Mouse (Mus musculus) right cerebral cortex, adult 18-20 months (tissue): ENCODE measurements around the gene Wdr82.
"Not testable (repeated sequence)": the region's sequence is repeated elsewhere in the genome, so short reads cannot be mapped to it uniquely, and the experiment has no call there.

Experiments
- DNase-seq: peaks from one replicate; pipeline ENCODE4 v3.0.0; 2022; ENCODE audit warnings: mixed read lengths

The Wdr82 gene

GRCm38 (mm10) chr9:106167241-106167640 lies 3.5 kb upstream of the Wdr82 start:
- no peak for DNase-seq

- no peak for DNase-seq
Observed at GRCm38 (mm10) chr9:106167703-106168102, 3.0 kb upstream of the Wdr82 start.

DNA sequence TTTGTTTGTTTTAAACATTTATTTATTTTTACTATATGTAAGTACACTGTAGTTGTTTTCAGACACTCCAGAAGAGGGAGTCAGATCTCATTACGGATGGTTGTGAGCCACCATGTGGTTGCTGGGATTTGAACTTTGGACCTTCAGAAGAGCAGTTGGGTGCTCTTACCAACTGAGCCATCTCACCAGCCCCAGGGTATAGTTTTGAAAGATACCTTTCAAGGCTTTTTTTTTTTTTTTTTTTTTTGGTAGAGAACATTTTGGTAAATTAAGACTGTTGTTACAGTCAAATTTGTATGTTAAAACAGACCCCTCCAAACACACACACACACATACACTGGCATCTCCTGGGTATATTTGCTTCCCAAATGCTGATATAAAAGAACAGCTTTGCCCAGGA lies 1.7 kb upstream of the Wdr82 start:
- DNase-seq = not testable (repeated sequence)

- DNase-seq = no peak
Observed at GRCm38 (mm10) chr9:106169917-106170316, 811 bp upstream of the Wdr82 start.

DNA sequence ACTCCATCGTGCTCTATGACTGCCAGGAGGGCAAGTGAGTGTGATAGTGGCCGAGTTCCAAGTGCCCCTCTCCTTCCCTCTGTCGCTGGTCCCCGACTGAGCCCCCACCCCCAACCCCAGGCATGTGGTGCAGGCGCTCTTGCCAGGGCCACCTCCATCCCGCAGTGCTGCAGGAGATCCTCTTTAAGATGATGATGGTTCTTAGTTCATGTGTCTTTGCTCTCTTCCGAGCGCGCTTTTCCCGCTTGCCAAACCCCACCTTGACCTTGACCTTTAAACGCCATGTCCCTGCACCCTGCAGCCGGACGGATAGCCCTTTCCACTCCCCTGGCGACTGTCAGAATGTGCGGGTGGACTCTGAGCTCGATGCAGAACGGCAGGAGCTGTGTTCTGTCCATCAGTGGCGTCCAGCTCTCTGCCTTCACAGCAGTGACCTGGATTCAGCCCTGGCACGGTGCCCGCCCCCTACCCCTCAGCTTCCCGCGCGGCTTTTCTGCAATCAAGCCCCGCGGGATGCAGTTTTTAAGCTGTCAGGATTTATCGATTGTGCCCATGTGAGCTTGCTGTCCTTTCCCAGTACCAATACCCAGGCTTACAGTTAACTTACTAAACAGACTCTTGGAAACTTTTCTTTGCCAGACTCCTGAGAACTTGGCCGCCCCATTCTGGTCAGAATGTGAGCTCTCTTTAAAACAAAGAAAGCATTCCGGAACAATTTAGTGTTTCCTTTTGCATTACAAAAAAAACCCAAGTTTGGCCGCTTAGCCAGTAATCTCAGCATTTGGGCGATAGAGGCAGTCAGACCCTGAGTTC lies 824 bp downstream of the Wdr82 start:
- peak; percentile 57 for DNase-seq

DNA sequence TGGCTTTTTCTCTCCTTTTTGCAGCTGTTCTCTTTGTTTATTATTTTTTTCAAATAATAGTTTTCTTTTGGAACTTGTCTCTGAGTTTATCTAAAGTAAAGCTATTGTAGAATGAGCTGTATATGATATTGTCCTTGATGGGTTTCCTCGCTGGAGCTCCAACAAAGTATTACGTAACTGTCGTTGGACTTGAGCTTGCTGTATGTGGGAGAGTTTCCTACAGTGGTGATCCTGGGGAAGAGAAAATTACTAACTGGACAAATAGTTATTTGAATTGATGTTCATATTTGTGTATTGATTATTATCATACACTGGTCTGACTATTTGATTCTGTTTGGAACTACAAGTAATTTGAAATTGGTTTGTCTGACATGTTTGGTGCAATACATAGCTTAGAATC lies 1.8 kb downstream of the Wdr82 start:
- DNase-seq = no peak

DNA sequence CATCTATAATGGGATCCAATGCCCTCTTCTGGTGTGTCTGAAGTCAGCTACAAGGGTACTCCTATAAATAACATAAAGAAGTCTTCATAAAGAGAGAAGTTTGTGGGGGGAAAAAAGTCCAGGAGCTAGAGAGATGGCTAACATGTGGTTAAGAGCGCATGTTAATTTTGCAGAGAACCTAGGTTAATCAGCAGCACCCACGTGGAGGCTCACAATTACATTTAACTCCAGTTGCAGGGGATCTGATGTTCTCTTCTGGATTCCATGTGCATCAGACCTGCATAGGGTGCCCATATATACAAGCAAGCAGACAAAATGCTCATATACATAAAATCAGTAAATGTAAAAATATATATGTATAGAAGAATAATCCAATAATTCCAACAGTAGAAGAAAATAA lies 2.6 kb downstream of the Wdr82 start:
- no peak for DNase-seq

- DNase-seq = no peak
Observed at GRCm38 (mm10) chr9:106175552-106176200, 4.9 kb downstream of the Wdr82 start.

- no peak for DNase-seq
Observed at GRCm38 (mm10) chr9:106176769-106177168, 6.0 kb downstream of the Wdr82 start.

DNA sequence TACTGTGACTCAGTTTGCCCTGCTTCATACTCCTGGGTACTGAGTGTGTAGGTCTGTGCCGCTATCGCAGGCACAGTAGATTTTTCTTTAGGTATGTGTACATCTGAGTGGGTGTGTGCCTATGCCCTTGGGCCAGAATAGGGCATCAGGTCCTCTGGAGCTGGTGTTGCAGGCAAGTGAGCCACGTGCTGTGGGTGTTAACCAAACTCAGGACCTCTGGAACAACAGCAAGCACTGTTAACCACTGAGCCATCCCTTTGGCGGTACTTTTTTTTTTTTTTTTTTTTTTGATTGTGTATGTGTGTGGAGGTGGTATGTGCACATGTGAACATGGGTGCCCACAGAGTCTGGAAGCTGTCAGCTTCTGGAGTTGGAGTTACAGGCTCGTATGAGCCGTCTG lies 7.1 kb downstream of the Wdr82 start:
- no peak for DNase-seq

DNA sequence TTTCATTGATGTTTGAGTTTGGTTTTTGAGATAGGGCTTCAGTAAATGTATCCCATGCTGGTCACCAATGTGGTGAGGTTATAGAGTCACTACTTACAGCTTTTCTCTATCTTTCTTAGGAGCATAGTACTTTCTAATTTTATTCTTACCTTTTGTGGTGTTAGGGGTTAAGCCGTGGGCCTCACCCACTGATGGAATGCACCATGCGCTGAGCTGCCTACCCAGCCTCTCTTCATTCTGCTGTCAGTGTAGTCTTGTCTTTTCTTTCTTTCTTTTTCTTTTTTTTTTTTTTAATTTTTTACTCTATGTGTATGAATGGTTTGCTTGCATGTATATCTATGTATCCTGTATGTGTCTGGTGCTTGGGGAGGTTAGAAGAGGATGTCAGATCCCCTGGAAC lies 8.7 kb downstream of the Wdr82 start:
- DNase-seq = no peak

DNA sequence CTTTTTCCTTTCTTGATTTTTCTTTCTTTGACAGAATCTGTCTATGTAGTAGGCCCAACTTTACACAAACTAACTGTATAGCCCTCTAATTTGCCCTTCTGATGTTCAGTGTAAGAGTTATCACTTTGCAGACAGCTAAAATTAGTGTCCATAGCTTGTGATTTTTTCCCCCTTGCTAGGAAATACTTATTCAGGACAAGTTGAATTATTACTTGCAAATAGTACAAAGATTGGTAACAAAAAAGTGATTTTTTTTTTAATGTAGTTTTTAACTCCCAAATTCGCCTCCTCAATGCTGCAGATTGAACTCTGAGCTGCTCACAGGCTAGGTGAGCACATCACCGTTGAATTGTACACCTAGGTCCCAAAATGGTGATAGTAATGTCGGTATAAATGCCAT lies 9.2 kb downstream of the Wdr82 start:
- DNase-seq = no peak

DNA sequence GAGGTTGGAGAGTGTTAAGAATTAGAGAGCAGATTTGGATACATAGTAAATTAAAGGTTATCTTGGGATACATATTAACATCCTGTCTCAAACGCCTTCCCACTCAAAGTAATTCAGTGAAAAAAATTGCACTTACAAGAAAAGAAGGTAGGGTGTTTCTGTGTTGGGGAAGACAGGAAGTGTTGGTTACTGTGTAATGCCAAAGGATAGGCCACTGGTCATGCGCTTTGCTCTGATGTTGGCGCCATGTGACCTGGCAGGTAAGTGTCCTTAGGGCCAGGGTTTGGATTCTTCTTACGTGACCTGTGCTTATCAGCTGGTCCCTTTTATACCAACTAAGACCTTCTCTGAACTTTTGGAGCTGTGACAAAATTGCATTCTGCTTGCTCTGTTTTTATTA lies 11.4 kb downstream of the Wdr82 start:
- no peak for DNase-seq

DNA sequence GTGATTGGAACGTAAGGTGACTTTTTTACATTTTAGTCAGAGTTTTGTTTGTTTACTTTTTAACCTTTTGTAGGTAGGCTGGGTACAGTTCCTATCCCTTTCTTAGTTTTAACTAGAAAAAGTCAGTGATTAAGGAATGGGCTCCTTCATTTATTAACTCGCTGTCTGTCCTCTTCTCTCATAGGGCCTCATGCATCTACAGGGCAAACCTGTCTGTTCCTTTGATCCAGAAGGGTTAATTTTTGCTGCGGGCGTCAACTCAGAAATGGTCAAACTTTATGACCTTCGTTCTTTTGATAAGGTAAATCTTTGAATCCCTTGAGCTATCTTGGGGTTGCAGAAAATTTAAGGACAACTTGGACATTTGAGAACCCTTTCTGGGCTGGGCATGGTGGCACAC lies 13.3 kb downstream of the Wdr82 start:
- no peak for DNase-seq

- no peak for DNase-seq
Observed at GRCm38 (mm10) chr9:106191355-106191754, 20.6 kb downstream of the Wdr82 start.

DNA sequence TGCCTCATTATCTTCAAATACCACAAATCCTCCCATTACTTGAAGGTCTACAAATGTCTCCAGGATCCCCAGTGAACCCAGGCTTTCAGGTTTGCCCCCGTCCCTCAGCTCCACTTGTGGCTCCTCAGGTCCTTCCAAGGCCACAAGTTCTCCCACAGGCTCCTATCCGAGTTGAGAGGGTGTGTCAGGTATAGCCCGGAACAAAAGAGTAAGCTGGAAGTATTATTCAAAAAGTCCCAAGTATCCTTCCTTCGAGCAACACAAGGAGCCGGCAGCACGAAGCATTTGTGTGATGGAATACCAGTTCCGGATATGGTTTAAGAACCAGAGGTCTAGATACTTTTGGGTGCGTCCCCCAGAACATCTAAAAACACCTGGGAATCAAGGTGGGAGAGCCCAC lies 21.3 kb downstream of the Wdr82 start:
- DNase-seq = no peak

DNA sequence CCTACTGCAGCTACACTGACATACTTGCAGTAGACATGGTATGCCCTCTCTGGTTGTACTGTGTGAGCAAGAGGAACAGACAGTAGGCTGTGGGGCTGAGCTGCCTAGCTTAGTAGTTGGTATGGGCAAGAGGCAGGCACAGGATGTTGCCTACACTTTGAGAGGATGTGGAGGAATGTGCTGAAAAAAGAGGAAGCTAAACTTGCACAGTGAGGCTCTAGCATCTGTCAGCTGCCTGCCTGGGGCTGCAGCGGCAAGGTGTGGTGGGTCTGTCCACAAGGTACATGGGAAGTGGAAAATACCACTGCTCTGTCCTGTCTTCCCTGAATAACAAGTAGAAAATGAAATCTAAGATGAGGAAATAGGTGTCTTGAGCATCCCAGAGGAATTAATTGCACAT lies 22.3 kb downstream of the Wdr82 start:
- peak; percentile 57 for DNase-seq

DNA sequence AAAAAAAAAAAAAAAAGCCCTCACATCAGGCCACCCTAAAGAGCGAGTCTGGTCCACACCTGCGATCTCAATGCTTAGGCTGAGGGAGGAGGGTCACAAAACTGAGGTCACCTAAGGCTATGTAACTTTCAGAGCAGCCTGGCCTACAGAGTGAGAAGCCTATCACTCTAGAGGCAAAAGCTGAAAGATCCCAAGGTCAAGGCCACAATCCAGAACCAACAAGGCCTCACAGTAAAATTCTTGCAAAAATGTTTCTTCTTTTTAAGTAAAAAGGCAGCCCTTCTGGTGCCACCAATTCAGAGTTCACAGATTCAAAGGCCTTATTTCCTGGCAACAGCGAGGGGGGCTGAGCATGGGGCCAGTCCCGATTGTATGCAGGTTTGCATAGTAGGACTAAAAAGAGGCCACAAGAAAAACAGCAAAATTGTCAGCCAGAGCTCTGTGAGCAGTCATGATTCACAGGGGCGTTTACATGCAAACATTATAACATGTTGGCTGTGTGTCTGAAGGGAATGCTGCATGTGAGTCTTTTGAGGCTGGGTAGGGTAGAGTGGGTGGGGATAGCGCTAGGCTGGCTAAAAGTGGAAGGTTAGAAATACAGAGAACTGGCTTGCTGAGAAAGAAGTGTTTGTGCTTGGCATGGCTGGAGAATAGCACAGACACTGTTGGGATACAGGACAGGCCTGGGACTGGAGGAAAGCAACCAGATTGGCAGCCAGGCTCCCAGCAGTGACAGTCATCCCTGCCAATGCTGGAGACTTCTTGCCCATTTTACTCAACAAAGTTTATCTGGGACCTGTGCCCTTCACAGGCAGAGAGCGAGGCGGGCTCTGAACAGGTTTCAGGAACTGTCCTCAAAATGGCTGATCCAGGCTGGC lies 23.4 kb downstream of the Wdr82 start:
- peak; percentile 51 for DNase-seq

DNA sequence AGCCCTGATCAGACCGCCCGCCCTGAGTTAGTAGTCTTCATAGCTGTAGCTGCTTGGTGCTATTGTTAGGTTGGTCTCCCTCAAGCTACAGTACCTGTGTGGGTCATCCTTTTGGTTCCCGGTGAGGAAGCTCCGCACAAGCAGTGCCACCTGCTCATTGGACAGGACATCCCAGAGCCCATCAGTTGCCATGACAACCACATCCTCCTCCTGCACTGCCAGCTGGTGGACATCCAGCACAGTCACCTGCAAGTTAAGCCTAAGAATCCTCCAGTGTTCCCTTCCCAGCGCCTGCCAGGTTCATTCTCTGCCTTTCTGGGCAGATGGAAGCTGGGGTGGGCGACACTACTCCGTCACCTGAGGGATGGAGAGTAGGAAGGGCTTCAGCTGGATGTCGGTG lies 25.0 kb downstream of the Wdr82 start:
- no peak for DNase-seq

GRCm38 (mm10) chr9:106197081-106197713 lies 26.5 kb downstream of the Wdr82 start:
- no peak for DNase-seq

DNA sequence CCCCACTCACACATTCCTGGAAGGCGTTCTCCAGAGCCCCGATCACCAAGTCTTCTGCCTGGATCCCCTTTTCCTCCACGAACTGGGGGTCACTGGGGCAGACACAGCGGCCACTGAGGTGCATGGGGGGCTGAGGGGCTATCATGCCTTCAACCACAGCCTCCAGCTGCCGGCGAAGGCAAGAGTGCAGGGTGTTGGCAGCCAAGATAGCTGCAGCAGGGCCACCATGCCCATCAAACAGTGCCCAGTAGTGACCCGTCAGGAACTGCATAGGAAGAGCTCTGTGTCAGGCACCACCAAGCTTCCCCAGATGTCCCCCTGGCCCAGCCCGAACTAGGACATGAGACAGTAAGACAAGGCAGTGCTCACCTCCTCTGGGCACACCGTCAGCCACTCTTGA lies 27.0 kb downstream of the Wdr82 start:
- DNase-seq = no peak

DNA sequence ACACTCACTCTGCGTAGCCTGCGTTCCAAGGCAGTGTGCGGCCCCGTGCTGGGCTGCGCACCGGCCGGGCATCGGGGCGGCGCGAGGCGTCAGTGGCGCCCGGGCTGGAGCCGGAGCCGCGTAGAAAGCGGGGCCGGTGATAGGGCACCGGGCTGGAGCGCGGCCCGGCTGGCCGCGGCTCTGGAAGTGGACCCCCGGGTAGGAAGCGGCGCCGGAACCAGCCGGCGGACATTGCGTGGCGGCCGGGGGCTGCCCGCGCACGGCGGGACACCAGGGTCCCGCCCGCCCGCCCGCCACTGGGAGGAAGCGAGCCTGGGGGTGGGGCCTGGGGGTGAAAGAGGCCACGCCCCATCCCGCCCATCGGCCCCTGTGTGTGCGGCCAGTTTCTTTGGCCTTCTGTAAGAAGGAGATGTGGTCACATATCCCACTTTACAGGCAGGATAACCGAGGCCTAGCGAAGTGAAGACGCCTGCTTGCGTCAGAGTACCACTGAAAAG lies 28.3 kb downstream of the Wdr82 start:
- DNase-seq = no peak
